Mouse (Mus musculus) kidney, postnatal 0 days (tissue): ENCODE results near the gene Serpinb9. TPM values are rescaled to one million over a fixed set of nuclear protein-coding genes. Genes with fewer than 3 reads are reported as not detected.
"Not testable (repeated sequence)": the region's sequence is repeated elsewhere in the genome, so short reads cannot be mapped to it uniquely, and the experiment has no call there.

Source experiments
- ATAC-seq: fragments of 200-750 bp; cut with Nextera tagmentation; replicated peaks from 2 replicates; pipeline ENCODE4 v1.8.0; 2017; ENCODE audit warnings: low read depth, moderate number of reproducible peaks, moderate TSS enrichment, moderate library complexity; ENCODE audit not compliant: low FRiP score
- DNase-seq: peaks from one replicate; pipeline ENCODE4 v3.0.0-alpha.2; 2016; ENCODE audit warnings: low spot score
- H3K27ac ChIP-seq: fragments of 300-500 bp; sonication (generic); 2 replicates; pipeline ENCODE4 v1.5.1; 2014; ENCODE audit warnings: mild to moderate bottlenecking
- H3K27me3 ChIP-seq: fragments of 300-500 bp; sonication (generic); 2 replicates; pipeline ENCODE4 v1.6.1; 2014; ENCODE audit warnings: low read length, mixed read lengths; ENCODE audit not compliant: insufficient read depth
- H3K36me3 ChIP-seq: fragments of 300-500 bp; sonication (generic); 2 replicates; pipeline ENCODE4 v1.6.1; 2014; ENCODE audit warnings: low read length, mixed read lengths; ENCODE audit not compliant: insufficient read depth
- H3K4me1 ChIP-seq: fragments of 300-500 bp; sonication (generic); replicated peaks from 2 replicates; pipeline ENCODE4 v1.6.1; 2014; ENCODE audit warnings: antibody characterized with exemption, low read length, mixed read lengths; ENCODE audit not compliant: insufficient read depth
- H3K4me2 ChIP-seq: fragments of 300-500 bp; sonication (generic); 2 replicates; pipeline ENCODE4 v1.6.1; 2014; ENCODE audit warnings: mild to moderate bottlenecking, low read length, moderate library complexity, mixed read lengths
- H3K4me3 ChIP-seq: fragments of 300-500 bp; sonication (generic); replicated peaks from 2 replicates; pipeline ENCODE4 v1.5.1; 2014; ENCODE audit warnings: low read depth, low read length
- H3K9ac ChIP-seq: fragments of 300-500 bp; sonication (generic); 2 replicates; pipeline ENCODE4 v1.6.1; 2014; ENCODE audit warnings: low read depth, low read length
- H3K9me3 ChIP-seq: fragments of 300-500 bp; sonication (generic); replicated peaks from 2 replicates; pipeline ENCODE4 v1.6.1; 2016; ENCODE audit warnings: low read length, inconsistent platforms, mixed read lengths
- CTCF ChIP-seq: IDR thresholded peaks from 2 replicates; pipeline ENCODE4 v1.5.1; 2016; ENCODE audit warnings: antibody characterized with exemption, low read depth, mild to moderate bottlenecking, moderate library complexity
- WGBS: fragments of 180-500 bp; shearing (Covaris S2); extraction: QIAGEN DNeasy Blood & Tissue Kit; methylation state at CpG from one replicate; pipeline ENCODE4 v1.1.7; 2014; 5-methylcytosine and 5-hydroxymethylcytosine counted together
- polyA plus RNA-seq: library from polyadenylated mRNA; unstranded; fragments of >200 nt; fragmentation: Nextera tagmentation; extraction: Ambion mirVana; gene quantifications from 2 replicates; pipeline ENCODE4 v1.2.1, GENCODE M21; 2015

Gene Serpinb9
- 20.2 and 20.5 TPM in 2 replicates for polyA plus RNA-seq

DNA sequence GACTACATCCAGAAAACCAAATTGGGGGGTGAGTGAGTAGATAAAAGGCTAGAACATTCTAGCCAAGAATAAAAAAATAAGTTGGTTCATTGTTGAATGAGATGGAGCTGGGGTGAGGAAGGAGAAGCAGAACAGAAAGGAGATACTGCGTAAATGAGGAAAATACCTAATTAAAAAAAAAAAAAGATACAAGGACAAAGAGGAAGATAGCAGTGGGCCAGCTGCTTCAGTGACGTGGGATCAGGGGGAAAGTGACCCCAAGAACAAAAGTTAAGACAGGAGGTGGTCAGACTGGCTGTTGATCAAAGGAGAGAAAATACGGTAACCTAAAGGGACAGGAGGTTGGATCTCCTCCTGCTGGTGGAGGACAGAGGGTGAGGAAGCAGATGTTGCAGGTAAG lies at the start of gene Serpinb9:
Gene Serpinb9, plus strand, starts transcription at position 301 of the 400 bp plus-strand sequence.
- Histone ChIP-seq H3K4me1 (peaks cover 5% of the 10 kb centered on the region; the same call in 1 of the 2 replicates), H3K9me3 (no peaks in the 10 kb centered on the region), H3K9ac (0 out of 2 replicates have a peak within 1 kb of the TSS, but pooled peaks have one; percentile 47), H3K36me3 (no peaks in the 10 kb centered on the region), H3K4me2 (peak within 1 kb of the TSS; percentile 52), H3K27me3 (no peaks in the 10 kb centered on the region), H3K4me3 (0 out of 2 replicates have a peak within 1 kb of the TSS, but pooled peaks have one; percentile 33), H3K27ac (peak within 1 kb of the TSS; percentile 89)
- ATAC-seq = no peak
- no peak for DNase-seq
- 87% methylated on average over 3 of the region's 3 CpGs for WGBS
- TF ChIP-seq CTCF = no peak

DNA sequence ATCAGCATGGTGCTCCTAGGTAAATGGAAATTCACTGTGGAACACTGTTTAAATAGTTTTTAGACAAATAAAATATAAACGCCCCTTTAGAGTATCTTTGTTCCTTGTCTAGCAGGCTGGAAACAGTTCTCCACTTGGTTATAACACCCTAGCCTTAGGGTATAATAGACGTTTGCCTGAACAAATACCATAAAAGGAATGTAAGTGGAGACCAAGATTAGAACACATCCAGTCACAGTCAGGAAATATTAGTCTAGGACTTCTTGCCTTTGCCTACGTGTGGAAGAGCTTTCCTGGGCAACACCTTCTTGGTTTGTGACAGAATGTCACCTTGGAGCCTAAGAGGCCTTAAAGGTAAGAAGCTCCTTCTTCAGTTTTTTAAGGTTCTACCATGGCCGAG lies 46.5 kb upstream of the Serpinb9 start:
- H3K9me3 ChIP-seq = no peaks in the 10 kb centered on the region
- no peak overlapping the region for H3K4me2 ChIP-seq
- H3K4me3 ChIP-seq = no peak overlapping the region
- no peak overlapping the region for H3K9ac ChIP-seq
- H3K27ac ChIP-seq = no peak overlapping the region
- no peaks in the 10 kb centered on the region for H3K4me1 ChIP-seq
- no peak for ATAC-seq
- no peaks in the 10 kb centered on the region for H3K27me3 ChIP-seq
- no peaks in the 10 kb centered on the region for H3K36me3 ChIP-seq
- WGBS = 53% methylated on average over 4 of the region's 4 CpGs
- DNase-seq = no peak
- no peak for TF ChIP-seq CTCF

DNA sequence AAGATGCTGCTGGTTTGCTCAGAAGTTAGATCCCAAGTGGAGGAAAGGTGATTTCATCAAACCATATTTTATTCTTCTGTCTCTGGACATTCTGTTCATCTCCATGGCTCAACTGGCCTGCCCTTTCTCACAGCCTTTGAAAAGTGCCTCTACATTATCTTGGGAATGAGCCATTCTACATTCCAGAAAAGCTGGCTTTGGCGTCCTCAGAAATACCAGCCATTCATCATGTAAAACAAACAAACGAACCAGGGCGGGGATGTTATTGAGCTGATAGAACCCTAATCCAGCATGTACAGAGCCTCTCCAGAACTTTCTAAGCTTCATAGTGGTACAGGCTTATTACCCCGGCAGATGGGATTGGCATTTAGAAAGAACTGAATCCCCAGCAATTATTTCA lies 45.1 kb upstream of the Serpinb9 start:
- ATAC-seq = no peak
- Histone ChIP-seq H3K27me3 (no peaks in the 10 kb centered on the region), H3K4me1 (no peaks in the 10 kb centered on the region), H3K4me3 (no peak overlapping the region), H3K36me3 (no peaks in the 10 kb centered on the region), H3K9me3 (no peaks in the 10 kb centered on the region), H3K27ac (no peak overlapping the region), H3K4me2 (no peak overlapping the region), H3K9ac (no peak overlapping the region)
- WGBS = 67% methylated on average over 4 of the region's 4 CpGs
- peak; percentile 10 for DNase-seq
- TF ChIP-seq CTCF = no peak

DNA sequence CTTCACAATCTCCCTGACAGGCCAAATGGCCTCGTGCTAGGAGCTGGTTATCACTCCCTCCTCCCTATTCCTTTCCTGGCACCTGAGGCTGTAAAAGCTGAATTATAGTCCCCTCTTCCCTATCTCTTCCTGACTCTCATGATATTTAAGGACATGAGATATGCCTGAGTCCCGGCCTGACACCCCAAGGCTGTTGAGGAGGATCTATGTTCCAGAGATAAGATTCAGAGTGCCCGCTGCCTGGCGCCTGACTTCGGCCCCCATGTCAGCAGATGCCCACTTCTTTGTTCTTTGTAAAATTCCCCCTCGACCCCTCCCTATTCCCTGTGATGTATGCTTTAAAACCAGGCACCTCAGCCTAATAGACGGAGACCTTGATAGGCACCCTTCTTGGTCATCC lies 44.5 kb upstream of the Serpinb9 start:
- H3K4me3 ChIP-seq, DNase-seq, H3K27ac ChIP-seq, H3K9ac ChIP-seq, H3K4me1 ChIP-seq, H3K36me3 ChIP-seq, H3K27me3 ChIP-seq, H3K4me2 ChIP-seq, ATAC-seq, H3K9me3 ChIP-seq: not testable (repeated sequence)
- WGBS = 67% methylated on average over 7 of the region's 7 CpGs

DNA sequence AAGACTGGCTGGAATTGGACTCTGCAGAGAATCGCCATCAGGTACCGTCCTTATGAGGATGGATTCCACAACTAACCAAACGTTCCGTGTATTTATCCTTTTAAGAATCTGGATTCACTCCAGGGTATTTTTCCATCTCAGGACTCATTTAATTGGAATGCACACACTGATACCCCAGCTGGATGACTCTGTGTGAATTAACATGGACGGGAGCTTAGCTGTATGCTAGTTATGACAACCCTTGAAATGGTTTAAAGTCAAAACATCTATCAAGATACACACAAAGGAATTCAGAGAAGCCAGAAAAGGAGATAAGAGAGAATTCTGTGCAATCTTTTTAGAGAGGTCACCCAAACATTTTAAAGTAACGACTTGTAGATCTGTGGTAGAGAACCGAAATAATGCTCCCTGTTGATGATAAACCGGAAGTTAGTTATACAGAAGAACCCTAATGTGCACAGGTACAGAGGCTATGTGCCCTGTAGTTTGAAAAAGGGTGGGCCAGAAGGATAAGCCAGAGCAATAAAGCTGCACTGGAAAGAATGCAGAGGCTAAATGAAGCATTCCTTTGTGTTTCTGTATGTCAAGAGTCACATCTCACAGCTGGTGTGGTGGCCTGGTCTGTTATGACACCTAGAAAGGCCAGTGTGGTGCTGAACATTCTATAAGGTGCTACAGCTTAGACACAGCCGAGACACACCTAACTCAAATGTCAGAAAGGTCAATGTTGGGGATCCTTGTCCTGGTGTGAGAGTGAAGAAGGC lies 38.9 kb upstream of the Serpinb9 start:
- H3K27ac ChIP-seq = peak overlapping the region; percentile 62
- H3K4me2 ChIP-seq = no peak overlapping the region
- DNase-seq (peak; percentile 57), ATAC-seq (no peak)
- no peak for TF ChIP-seq CTCF
- H3K36me3 ChIP-seq = no peaks in the 10 kb centered on the region
- no peak overlapping the region for H3K9ac ChIP-seq
- 0 out of 2 replicates have a peak, but pooled peaks cover 3% of the 10 kb centered on the region for H3K4me1 ChIP-seq
- WGBS = 65% methylated on average over 9 of the region's 9 CpGs
- H3K4me3 ChIP-seq = no peak overlapping the region
- H3K9me3 ChIP-seq = no peaks in the 10 kb centered on the region
- H3K27me3 ChIP-seq = no peaks in the 10 kb centered on the region

DNA sequence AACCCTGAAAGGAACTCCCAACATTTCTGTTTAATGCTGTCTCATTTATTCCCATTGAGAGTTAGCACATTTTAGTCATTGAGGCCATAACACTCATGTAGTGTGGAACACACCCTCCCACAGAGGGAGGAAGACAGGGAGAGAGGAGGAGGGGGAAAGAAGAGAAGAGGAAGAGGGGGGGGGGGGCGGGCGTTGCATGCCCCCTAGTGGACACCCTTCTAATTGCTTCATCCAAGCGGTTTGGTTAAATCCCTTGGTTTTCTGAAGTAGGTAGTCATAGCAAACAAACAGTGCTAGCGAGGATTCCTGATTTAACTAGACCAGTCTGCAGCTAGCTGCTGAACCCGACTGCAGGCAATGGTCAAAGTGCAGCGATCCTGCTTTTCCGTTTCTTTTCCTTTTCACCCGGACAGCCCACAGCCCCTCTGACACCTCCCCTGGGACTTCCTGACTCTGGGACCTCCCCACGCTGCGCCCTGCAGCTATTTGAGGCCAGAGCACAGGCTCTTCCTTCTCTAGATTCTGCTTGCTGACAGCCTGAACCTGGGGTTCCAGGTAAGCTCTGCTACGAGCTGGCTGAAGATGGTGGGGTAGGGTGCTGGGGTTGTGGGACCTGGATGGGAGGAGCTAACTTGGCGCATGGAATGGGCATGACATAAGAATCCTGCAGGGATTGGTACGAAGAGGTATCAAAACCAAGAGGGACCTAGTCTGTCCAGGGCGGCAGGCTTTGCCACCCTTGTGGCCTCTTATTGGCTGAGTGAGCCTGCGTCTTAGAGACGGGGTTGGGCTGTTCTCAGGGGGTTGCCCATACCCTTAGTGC lies 37.9 kb upstream of the Serpinb9 start, which contains the start of gene Serpinb6b:
Gene Serpinb6b, plus strand, starts transcription at position 221 of the 823 bp plus-strand sequence.
- Histone ChIP-seq H3K9ac (peak within 1 kb of the TSS; percentile 44; the same call in 1 of the 2 replicates), H3K9me3 (no peaks in the 10 kb centered on the region), H3K4me2 (peak within 1 kb of the TSS; percentile 64), H3K4me3 (peak within 1 kb of the TSS; percentile 30), H3K4me1 (0 out of 2 replicates have a peak, but pooled peaks cover 3% of the 10 kb centered on the region), H3K27me3 (no peaks in the 10 kb centered on the region), H3K36me3 (no peaks in the 10 kb centered on the region), H3K27ac (peak within 1 kb of the TSS; percentile 62)
- peak; percentile 78 for DNase-seq
- peak; percentile 62 for TF ChIP-seq CTCF
- ATAC-seq = peak; percentile 57; the same call in 1 of the 2 replicates
- WGBS = 32% methylated on average over 16 of the region's 16 CpGs
